Mouse (Mus musculus): ENCODE measurements around the gene Ksr2. TPM values are rescaled to one million over a fixed set of nuclear protein-coding genes. Genes with fewer than 3 reads are reported as not detected.
A peak's percentile ranks its signal among the peaks of the same experiment; 100 is the strongest.

The Ksr2 gene
- polyA plus RNA-seq, 1 experiment from 2014 or later = 0.20 TPM

GRCm38 (mm10) chr5:117481162-117481561 lies 67.4 kb downstream of the Ksr2 start:
- no peak for DNase-seq (ENCODE audit: low spot score)

GRCm38 (mm10) chr5:117481586-117481985 lies 67.8 kb downstream of the Ksr2 start:
- no peak for DNase-seq (ENCODE audit: low spot score)

- no peak for DNase-seq (ENCODE audit: low spot score)
These were observed 68.2 kb downstream of the Ksr2 start for GRCm38 (mm10) chr5:117482013-117482412.

- no peak for DNase-seq (ENCODE audit: low spot score)
These were observed 71.6 kb downstream of the Ksr2 start for GRCm38 (mm10) chr5:117485411-117485810.

GRCm38 (mm10) chr5:117486092-117486491 lies 72.3 kb downstream of the Ksr2 start:
- DNase-seq (ENCODE audit: low spot score) = no peak

- DNase-seq (ENCODE audit: low spot score) = no peak
These were observed 74.4 kb downstream of the Ksr2 start for GRCm38 (mm10) chr5:117488155-117488554.

- DNase-seq (ENCODE audit: low spot score) = no peak
These were observed 75.0 kb downstream of the Ksr2 start for GRCm38 (mm10) chr5:117488670-117489325.

GRCm38 (mm10) chr5:117492933-117493863 lies 79.4 kb downstream of the Ksr2 start:
- no peak for DNase-seq (ENCODE audit: low spot score)

- DNase-seq (ENCODE audit: low spot score) = peak; percentile 62
These were observed 80.1 kb downstream of the Ksr2 start for GRCm38 (mm10) chr5:117493947-117494346.

GRCm38 (mm10) chr5:117497084-117497483 lies 83.3 kb downstream of the Ksr2 start:
- peak; percentile 46 for DNase-seq (ENCODE audit: low spot score)

- peak; percentile 40 for DNase-seq (ENCODE audit: low spot score)
These were observed 88.8 kb downstream of the Ksr2 start for GRCm38 (mm10) chr5:117502611-117503010.

GRCm38 (mm10) chr5:117504431-117504830 lies 90.6 kb downstream of the Ksr2 start:
- DNase-seq (ENCODE audit: low spot score) = no peak

GRCm38 (mm10) chr5:117505204-117505603 lies 91.4 kb downstream of the Ksr2 start:
- peak; percentile 63 for DNase-seq (ENCODE audit: low spot score)

- DNase-seq (ENCODE audit: low spot score) = no peak
These were observed 92.0 kb downstream of the Ksr2 start for GRCm38 (mm10) chr5:117505769-117506168.

GRCm38 (mm10) chr5:117506406-117506805 lies 92.6 kb downstream of the Ksr2 start:
- DNase-seq (ENCODE audit: low spot score) = peak; percentile 59

GRCm38 (mm10) chr5:117509511-117510375 lies 95.9 kb downstream of the Ksr2 start:
- DNase-seq (ENCODE audit: low spot score) = peak; percentile 74

GRCm38 (mm10) chr5:117510864-117511263 lies 97.1 kb downstream of the Ksr2 start:
- DNase-seq (ENCODE audit: low spot score) = peak; percentile 70

- DNase-seq (ENCODE audit: low spot score) = no peak
These were observed 101.6 kb downstream of the Ksr2 start for GRCm38 (mm10) chr5:117515396-117515795.

GRCm38 (mm10) chr5:117515861-117516260 lies 102.1 kb downstream of the Ksr2 start:
- DNase-seq (ENCODE audit: low spot score) = no peak

GRCm38 (mm10) chr5:117516597-117516996 lies 102.8 kb downstream of the Ksr2 start:
- DNase-seq (ENCODE audit: low spot score) = peak; percentile 67

GRCm38 (mm10) chr5:117519858-117520495 lies 106.2 kb downstream of the Ksr2 start:
- no peak for DNase-seq (ENCODE audit: low spot score)
